Mouse (Mus musculus) thymus, adult 2 months (tissue): ENCODE data around the gene Ccdc117. TPM values are rescaled to one million over a fixed set of nuclear protein-coding genes. Genes with fewer than 3 reads are reported as not detected.

Source experiments
- DNase-seq: peaks from one replicate; pipeline ENCODE4 v3.0.0; 2021
- H3K27ac ChIP-seq: fragments of 200-500 bp; 2 replicates; pipeline ENCODE4 v1.5.1; 2012; ENCODE audit warnings: low read length, control low read depth; ENCODE audit not compliant: control insufficient read depth, insufficient read depth
- H3K27me3 ChIP-seq: fragments of 200-500 bp; 2 replicates; pipeline ENCODE4 v1.6.1; 2012; ENCODE audit warnings: mild to moderate bottlenecking, low read length, moderate library complexity, mixed read lengths; ENCODE audit not compliant: control insufficient read depth, insufficient read depth
- H3K36me3 ChIP-seq: fragments of 200-500 bp; 2 replicates; pipeline ENCODE4 v1.6.1; 2012; ENCODE audit warnings: mild to moderate bottlenecking, low read length, moderate library complexity; ENCODE audit not compliant: control insufficient read depth, insufficient read depth
- H3K4me1 ChIP-seq: fragments of 200-500 bp; replicated peaks from 2 replicates; pipeline ENCODE4 v1.6.1; 2012; ENCODE audit warnings: low read length; ENCODE audit not compliant: control insufficient read depth, insufficient read depth
- H3K4me3 ChIP-seq: fragments of 200-500 bp; 2 replicates; pipeline ENCODE4 v1.5.1; 2012; ENCODE audit warnings: mild to moderate bottlenecking, low read length, control low read depth, moderate library complexity; ENCODE audit not compliant: control insufficient read depth, insufficient read depth
- CTCF ChIP-seq: fragments of 200-500 bp; IDR thresholded peaks from 2 replicates; pipeline ENCODE4 v1.5.1; 2012; ENCODE audit warnings: mild to moderate bottlenecking, control low read depth, low read length, moderate library complexity, borderline replicate concordance; ENCODE audit not compliant: control insufficient read depth, poor library complexity, insufficient read depth; ENCODE audit errors: extremely low read depth
- POLR2A ChIP-seq: fragments of 200-500 bp; IDR thresholded peaks from 2 replicates; pipeline ENCODE4 v1.6.1; 2012; ENCODE audit warnings: mild to moderate bottlenecking, low read length, control low read depth, moderate library complexity; ENCODE audit not compliant: control insufficient read depth, poor library complexity, insufficient read depth; ENCODE audit errors: extremely low read depth
- WGBS: fragments of 180-500 bp; shearing (Covaris S2); methylation state at CpG from one replicate; pipeline ENCODE4 v1.1.7; 2018; 5-methylcytosine and 5-hydroxymethylcytosine counted together
- polyA plus RNA-seq: library from polyadenylated mRNA; depleted of rRNA; stranded (reverse); fragments of >200 nt; gene quantifications from 2 replicates; pipeline ENCODE4 v1.2.3, GENCODE M21; 2012; rRNA removed

The Ccdc117 gene
- polyA plus RNA-seq, 1 experiment: 12.2 TPM

GRCm38 (mm10) chr11:5485193-5486011 lies 56.6 kb downstream of the Ccdc117 start:
- peak overlapping the region; percentile 77 for H3K4me3 ChIP-seq
- TF ChIP-seq POLR2A (peak; percentile 72), CTCF (no peak; the same call in 1 of the 2 replicates)
- DNase-seq: peak; percentile 84
- WGBS: 1% methylated on average over 15 of the region's 15 CpGs
- H3K27me3 ChIP-seq: no peaks in the 10 kb centered on the region
- no peaks in the 10 kb centered on the region for H3K36me3 ChIP-seq
- peak overlapping the region; percentile 68 for H3K27ac ChIP-seq
- peaks cover 5% of the 10 kb centered on the region for H3K4me1 ChIP-seq

DNA sequence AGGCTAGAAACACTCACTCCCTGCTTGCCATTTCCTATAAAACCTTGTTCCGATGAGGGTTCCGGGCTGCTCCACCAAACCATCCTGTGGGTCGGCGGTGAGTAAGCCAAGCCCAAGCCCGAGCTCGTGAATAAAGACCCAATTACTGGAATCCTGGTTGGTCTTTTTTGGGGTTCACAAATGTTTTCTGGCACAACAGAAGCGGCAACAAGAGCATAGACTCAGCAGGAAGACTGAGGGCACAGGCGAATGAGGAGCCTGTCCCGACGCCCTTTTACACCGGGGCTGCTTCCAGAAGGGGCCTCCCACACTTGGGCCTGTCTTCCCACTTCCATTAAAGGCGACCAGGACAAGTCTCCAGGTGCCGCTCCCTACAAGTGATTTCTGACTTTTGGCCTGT lies 59.4 kb downstream of the Ccdc117 start:
- WGBS: 95% methylated on average over 13 of the region's 13 CpGs
- no peak overlapping the region for H3K4me3 ChIP-seq
- DNase-seq: no peak
- TF ChIP-seq CTCF (no peak), POLR2A (no peak)
- H3K4me1 ChIP-seq: peaks cover 5% of the 10 kb centered on the region
- H3K27me3 ChIP-seq: no peaks in the 10 kb centered on the region
- H3K36me3 ChIP-seq: no peaks in the 10 kb centered on the region
- no peak overlapping the region for H3K27ac ChIP-seq

Other genes with a start within 250 kb of the Ccdc117 start
- gene Znrf3, start 97.3 kb downstream of the Ccdc117 start, polyA plus RNA-seq: 17.3 and 22.4 TPM in 2 replicates
- gene Xbp1, start 21.5 kb downstream of the Ccdc117 start, polyA plus RNA-seq: 113 and 118 TPM in 2 replicates
- gene Ankrd36, start 27.5 kb upstream of the Ccdc117 start, polyA plus RNA-seq: not detected in 2 replicates
- gene Mrps24, start 173.5 kb upstream of the Ccdc117 start, polyA plus RNA-seq: 217 and 219 TPM in 2 replicates
- gene Urgcp, start 220.2 kb upstream of the Ccdc117 start, polyA plus RNA-seq: 22.2 and 22.4 TPM in 2 replicates
- gene Dbnl, start 246.3 kb upstream of the Ccdc117 start, polyA plus RNA-seq: 121 and 136 TPM in 2 replicates